Mouse (Mus musculus) liver, embryonic 14.5 days (tissue): ENCODE results near the gene Dock1. TPM values are rescaled to one million over a fixed set of nuclear protein-coding genes. Genes with fewer than 3 reads are reported as not detected.

Source experiments
- ATAC-seq: fragments of 200-750 bp; cut with Nextera tagmentation; 2 replicates; pipeline ENCODE4 v1.8.0; 2017; ENCODE audit warnings: moderate number of reproducible peaks, mild to moderate bottlenecking, moderate library complexity; ENCODE audit not compliant: insufficient read depth
- DNase-seq, 3 experiments: peaks; one replicate each; pipeline ENCODE4 v3.0.0-alpha.2; 2012 to 2013; ENCODE audit warnings: low read depth in 3 of 3, low spot score in 3 of 3
- H3K27ac ChIP-seq: fragments of 300-500 bp; sonication (generic); 2 replicates; pipeline ENCODE4 v1.5.1; 2014; ENCODE audit warnings: moderate library complexity, mild to moderate bottlenecking, control low read depth, inconsistent platforms
- H3K27me3 ChIP-seq: fragments of 300-500 bp; sonication (generic); 2 replicates; pipeline ENCODE4 v1.6.1; 2014; ENCODE audit warnings: mild to moderate bottlenecking, low read length, moderate library complexity; ENCODE audit not compliant: control insufficient read depth, insufficient read depth
- H3K36me3 ChIP-seq: fragments of 300-500 bp; sonication (generic); replicated peaks from 2 replicates; pipeline ENCODE4 v1.6.1; 2014; ENCODE audit warnings: low read depth; ENCODE audit not compliant: control insufficient read depth, insufficient read depth
- H3K4me1 ChIP-seq, 2 experiments: fragments of 200-500 bp in 1 of 2; fragments of 300-500 bp in 1 of 2; sonication (generic) in 1 of 2; replicated peaks; 2 replicates each; pipeline ENCODE4 v1.6.1; 2012 to 2014; ENCODE audit warnings: antibody characterized with exemption in 1 of 2, inconsistent platforms in 1 of 2, low read length in 1 of 2; ENCODE audit not compliant: control insufficient read depth in 2 of 2, insufficient read depth in 2 of 2
- H3K4me2 ChIP-seq: fragments of 300-500 bp; sonication (generic); 2 replicates; pipeline ENCODE4 v1.6.1; 2014; ENCODE audit warnings: low read depth, mild to moderate bottlenecking, control low read depth, moderate library complexity
- H3K4me3 ChIP-seq, 2 experiments: fragments of 200-500 bp in 1 of 2; fragments of 300-500 bp in 1 of 2; sonication (generic) in 1 of 2; 2 replicates each; pipeline ENCODE4 v1.5.1; 2012 to 2014; ENCODE audit warnings: low read depth in 2 of 2, low read length in 2 of 2, mild to moderate bottlenecking in 2 of 2, control low read depth in 1 of 2, inconsistent platforms in 1 of 2, moderate library complexity in 1 of 2; ENCODE audit not compliant: insufficient read depth in 1 of 2
- H3K9ac ChIP-seq: fragments of 300-500 bp; sonication (generic); replicated peaks from 2 replicates; pipeline ENCODE4 v1.6.1; 2014; ENCODE audit warnings: mild to moderate bottlenecking, control low read depth, moderate library complexity
- H3K9me3 ChIP-seq: fragments of 300-500 bp; sonication (generic); 2 replicates; pipeline ENCODE4 v1.6.1; 2016; ENCODE audit warnings: low read length, mixed read lengths; ENCODE audit not compliant: control insufficient read depth
- CTCF ChIP-seq: IDR thresholded peaks from 2 replicates; pipeline ENCODE4 v1.5.1; 2016; ENCODE audit warnings: antibody characterized with exemption, low read depth, control low read depth
- EP300 ChIP-seq: IDR thresholded peaks from 2 replicates; pipeline ENCODE4 v1.6.1; 2016; ENCODE audit warnings: antibody characterized with exemption, low read depth
- WGBS: fragments of 180-500 bp; shearing (Covaris S2); extraction: QIAGEN DNeasy Blood & Tissue Kit; methylation state at CpG from one replicate; pipeline ENCODE4 v1.1.7; 2014; ENCODE audit not compliant: insufficient replicate concordance; 5-methylcytosine and 5-hydroxymethylcytosine counted together
- polyA plus RNA-seq, 2 experiments: library from polyadenylated mRNA; depleted of rRNA in 1 of 2; stranded (reverse) in 1 of 2; unstranded in 1 of 2; fragments of >200 nt; fragmentation: Nextera tagmentation in 1 of 2; extraction: Ambion mirVana in 1 of 2; gene quantifications; 2 replicates each; pipeline versions ENCODE4 v1.2.1 to v1.2.3; 2012 to 2014

The Dock1 gene
- polyA plus RNA-seq, 2 experiments, result 1.9 to 2.5 TPM

DNA sequence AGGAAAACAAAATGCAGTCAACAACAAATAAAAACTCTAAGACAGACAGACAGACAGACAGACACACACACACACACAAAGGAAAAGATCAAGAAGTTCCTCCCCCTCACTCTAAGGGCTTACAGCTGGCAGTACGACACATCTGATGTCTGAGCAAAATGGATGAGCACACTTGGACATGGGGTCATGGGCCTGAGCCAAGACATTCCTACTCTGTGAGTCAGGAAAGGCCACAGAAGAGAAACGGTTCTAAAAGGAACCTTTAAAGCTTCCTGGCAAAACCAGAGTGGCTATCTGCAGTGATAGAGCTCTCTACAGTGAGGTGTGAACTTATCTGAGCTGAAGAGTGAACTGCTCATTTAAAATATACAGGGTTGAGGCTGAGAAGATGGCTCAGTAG lies 542.1 kb downstream of the Dock1 start:
- 32% methylated on average over 2 of the region's 2 CpGs for WGBS
- H3K36me3 ChIP-seq, result no peaks in the 10 kb centered on the region
- no peak overlapping the region for H3K4me2 ChIP-seq
- H3K9ac ChIP-seq, result no peak overlapping the region
- ATAC-seq, result no peak
- H3K27ac ChIP-seq, result no peak overlapping the region
- DNase-seq, result no peak
- H3K27me3 ChIP-seq, result no peaks in the 10 kb centered on the region
- no peak for TF ChIP-seq EP300
- TF ChIP-seq CTCF, result no peak
- H3K4me3 ChIP-seq, result no peak overlapping the region
- H3K9me3 ChIP-seq, result no peaks in the 10 kb centered on the region
- no peaks in the 10 kb centered on the region for H3K4me1 ChIP-seq

DNA sequence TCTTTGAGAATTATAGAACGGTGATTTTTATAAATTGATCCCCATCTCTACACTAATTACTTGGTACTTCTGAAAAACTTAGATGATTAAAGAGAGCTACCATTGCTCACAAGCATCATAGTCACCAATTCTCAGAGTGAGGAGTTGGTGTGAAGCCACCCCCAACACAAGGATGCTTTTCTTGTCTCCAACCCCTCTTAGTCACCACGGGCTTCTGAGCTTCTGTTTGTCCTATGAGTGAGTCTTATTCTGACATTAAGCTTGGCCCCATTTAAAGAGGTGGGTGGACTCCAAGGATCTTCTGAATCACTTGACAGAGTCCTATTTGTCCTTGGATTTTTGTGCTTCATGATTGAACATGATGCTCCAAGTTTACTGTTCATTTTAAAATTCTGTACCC lies 551.0 kb downstream of the Dock1 start:
- H3K4me2 ChIP-seq, result no peak overlapping the region
- H3K27me3 ChIP-seq, result no peaks in the 10 kb centered on the region
- H3K27ac ChIP-seq, result no peak overlapping the region
- no peaks in the 10 kb centered on the region for H3K9me3 ChIP-seq
- DNase-seq (no peak), ATAC-seq (no peak)
- no peak overlapping the region for H3K4me3 ChIP-seq
- no peak for TF ChIP-seq EP300
- TF ChIP-seq CTCF, result no peak
- H3K9ac ChIP-seq, result no peak overlapping the region
- WGBS, result 48% methylated on average over 2 of the region's 2 CpGs
- H3K36me3 ChIP-seq, result no peaks in the 10 kb centered on the region
- H3K4me1 ChIP-seq, result no peaks in the 10 kb centered on the region
